Mouse (Mus musculus): Measurements from ENCODE around the gene Inip.

Inip gene

DNA sequence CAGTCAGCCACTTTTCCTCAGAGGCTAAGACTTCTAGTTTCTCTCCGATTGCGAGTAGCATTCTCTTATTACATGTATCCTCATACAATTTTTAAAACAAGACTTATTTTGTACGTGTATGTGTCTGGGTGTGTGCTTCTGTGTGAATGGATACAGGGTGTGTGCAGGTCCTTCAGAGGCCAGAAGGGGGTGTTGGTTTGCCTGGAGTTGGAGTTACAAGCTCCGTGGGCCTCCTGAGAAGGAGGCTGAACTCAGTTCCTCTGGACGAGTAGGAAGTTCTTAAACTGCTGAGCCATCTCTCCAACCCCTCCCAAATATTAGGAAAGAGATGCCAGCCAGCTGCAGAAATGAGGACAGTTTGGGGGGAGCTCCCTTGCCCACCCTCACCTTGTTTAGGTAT lies 7.0 kb upstream of the Inip start:
- in situ Hi-C loops (cut with MboI, MseI) = no loop called here

DNA sequence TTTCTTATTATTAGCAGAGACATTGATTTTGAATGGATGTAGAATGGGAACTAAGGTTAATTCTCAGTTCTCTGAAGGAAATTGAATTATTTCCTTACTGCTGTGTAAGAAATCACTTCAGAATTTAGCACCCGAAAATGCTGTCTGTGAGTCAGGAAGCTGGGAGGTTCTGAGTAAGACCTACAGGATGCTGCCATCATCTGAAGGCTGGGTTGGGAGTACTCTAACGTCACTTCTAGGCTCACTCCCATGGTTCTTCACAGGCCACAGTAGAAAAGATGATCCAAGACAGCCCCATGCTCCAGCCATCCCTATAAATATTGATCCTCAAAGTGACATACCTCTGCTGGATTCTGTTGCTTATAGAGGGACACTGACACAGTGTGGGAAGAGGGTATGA lies 6.1 kb upstream of the Inip start:
- in situ Hi-C loops (cut with MboI, MseI) = no loop called here

- in situ Hi-C loops (cut with MboI, MseI) = no loop called here
Observed at GRCm38 (mm10) chr4:59806879-59807195, 5.4 kb upstream of the Inip start.

- in situ Hi-C loops (cut with MboI, MseI) = no loop called here
Observed at GRCm38 (mm10) chr4:59805968-59806878, 4.8 kb upstream of the Inip start.

GRCm38 (mm10) chr4:59805181-59805967 lies 4.0 kb upstream of the Inip start, which contains the start of gene Snx30:
Snx30 (plus strand) TSS chr4:59805840.
- in situ Hi-C loops (cut with MboI, MseI) = no loop called here

DNA sequence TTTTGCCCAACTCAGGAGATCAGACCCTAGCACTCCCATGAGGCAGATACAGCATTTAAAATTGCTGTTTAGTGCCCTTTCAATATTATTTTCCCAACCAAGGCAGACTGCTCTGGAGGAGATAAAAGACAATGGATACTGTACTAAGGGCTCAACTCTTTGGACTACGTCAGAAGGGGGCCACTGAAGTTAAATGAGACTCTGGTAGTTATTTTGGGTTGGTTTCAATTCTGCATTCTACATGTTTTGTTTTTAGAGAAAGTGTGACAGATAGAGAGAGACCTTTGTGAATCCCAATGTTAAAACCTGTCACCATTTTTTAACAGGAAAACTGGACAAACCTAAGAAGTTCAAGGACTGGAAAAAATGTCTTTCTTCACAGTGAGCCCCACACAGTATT lies 3.4 kb upstream of the Inip start:
- in situ Hi-C loops (cut with MboI, MseI) = no loop called here

DNA sequence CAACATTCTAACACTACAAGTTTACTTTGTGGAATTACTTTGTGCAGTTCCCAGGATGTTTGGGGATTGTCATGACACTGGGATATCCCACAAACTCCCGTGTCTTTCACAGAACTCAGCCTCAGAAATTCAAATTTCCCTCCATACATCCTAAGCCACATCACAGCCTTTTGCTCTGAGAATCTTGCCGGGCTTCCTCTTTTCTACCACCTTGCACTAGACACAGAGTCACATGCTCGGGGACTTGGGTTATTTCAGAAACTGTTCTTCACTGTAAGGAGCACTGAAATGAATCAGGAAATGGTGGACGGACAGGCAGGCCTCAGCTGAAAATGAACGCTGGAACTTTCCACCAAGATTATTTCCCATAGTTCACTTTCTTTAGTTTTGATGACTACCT lies 2.0 kb upstream of the Inip start:
- in situ Hi-C loops (cut with MboI, MseI) = no loop called here

DNA sequence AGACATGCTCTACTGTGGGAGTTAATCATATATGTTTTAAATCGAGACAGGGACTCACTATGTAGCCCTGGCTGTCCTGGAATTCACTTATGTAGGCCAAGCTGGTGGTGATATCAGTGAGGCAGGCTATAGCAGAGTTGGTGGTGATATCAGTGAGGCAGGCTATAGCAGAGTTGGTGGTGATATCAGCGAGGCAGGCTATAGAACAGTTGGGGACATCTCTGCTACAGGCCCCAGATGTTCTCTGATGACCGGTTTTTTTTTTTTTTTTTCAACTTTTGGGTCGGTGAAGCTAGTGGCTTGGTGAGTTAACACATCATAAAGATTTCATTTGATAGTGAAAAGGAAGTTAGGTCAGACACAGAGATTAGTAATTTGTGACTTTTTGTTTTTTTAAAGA lies 1.4 kb upstream of the Inip start:
- in situ Hi-C loops (cut with MboI, MseI) = no loop called here

DNA sequence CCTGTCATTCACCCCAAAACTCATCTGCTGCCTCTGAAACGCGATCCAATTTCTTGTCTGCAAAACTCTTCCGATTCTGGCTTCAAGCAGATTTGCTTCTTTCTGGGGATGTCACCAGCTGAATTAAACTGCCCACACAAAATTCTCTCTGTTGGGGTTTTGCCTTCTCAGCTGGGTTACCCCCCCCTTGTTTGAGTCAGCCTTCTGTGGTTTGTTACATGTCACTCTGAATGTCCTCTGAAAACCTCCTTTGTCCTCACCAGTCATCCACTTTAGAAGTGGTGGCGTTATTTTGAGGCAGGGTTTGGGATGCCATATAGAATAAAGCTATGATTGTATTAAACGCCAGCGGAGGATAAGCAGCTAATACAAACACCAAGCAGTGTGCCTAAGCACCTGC lies 718 bp upstream of the Inip start:
- in situ Hi-C loops (cut with MboI, MseI) = no loop called here

DNA sequence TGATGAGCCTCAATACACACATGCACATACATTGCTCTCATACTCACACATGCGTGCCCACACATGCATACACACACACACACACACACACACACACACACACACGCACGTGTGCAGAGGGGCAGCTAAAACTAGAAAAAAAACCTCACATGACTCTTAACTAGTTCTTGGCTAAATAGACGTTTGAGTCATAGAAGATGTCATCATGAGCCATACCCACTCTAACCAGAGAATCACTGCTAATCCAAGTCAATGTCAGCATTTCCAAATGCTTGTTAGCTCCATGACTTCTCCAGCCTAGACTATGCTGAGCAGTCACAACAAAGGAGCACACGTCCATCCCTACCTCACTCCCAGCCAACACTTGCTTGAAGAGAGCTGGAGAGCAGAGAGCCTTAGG lies 1.2 kb downstream of the Inip start:
- in situ Hi-C loops (cut with MboI, MseI) = no loop called here

- in situ Hi-C loops (cut with MboI, MseI) = no loop called here
Observed at GRCm38 (mm10) chr4:59795788-59796455, 5.5 kb downstream of the Inip start.

- in situ Hi-C loops (cut with MboI, MseI) = loop anchor here (5.0 kb wide), 1 partner anchor 68 kb away; no protein-coding TSS in a partner anchor
Observed at GRCm38 (mm10) chr4:59794116-59794515, 7.3 kb downstream of the Inip start.

- in situ Hi-C loops (cut with MboI, MseI) = loop anchor here (5.0 kb wide), 1 partner anchor 69 kb away; no protein-coding TSS in a partner anchor
Observed at GRCm38 (mm10) chr4:59793626-59794025, 7.8 kb downstream of the Inip start.

GRCm38 (mm10) chr4:59789015-59789414 lies 12.4 kb downstream of the Inip start:
- in situ Hi-C loops (cut with MboI, MseI) = no loop called here

- in situ Hi-C loops (cut with MboI, MseI) = no loop called here
Observed at GRCm38 (mm10) chr4:59787126-59787525, 14.3 kb downstream of the Inip start.

GRCm38 (mm10) chr4:59786661-59787060 lies 14.7 kb downstream of the Inip start:
- in situ Hi-C loops (cut with MboI, MseI) = no loop called here

DNA sequence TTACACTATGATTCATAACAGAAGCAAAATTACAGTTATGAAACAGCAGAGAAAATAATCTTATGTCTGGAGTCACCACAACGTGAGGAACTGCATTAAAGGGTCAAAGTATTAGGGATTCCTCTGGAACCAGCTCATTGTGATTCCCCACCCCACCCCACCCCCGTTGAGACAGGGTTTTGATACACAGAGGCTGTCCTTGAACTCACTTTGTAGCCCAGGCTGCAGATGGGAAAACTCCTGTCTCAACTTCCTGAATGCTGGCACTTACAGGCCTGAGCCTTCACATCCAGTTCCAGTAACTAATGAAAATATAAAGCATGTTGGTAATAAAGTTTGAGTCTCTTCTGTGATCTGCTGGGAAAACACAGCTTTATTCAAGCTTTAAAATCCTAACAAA lies 16.0 kb downstream of the Inip start:
- in situ Hi-C loops (cut with MboI, MseI) = no loop called here

GRCm38 (mm10) chr4:59783685-59784279 lies 17.6 kb downstream of the Inip start:
- in situ Hi-C loops (cut with MboI, MseI) = no loop called here

GRCm38 (mm10) chr4:59782853-59783684 lies 18.3 kb downstream of the Inip start:
- in situ Hi-C loops (cut with MboI, MseI) = no loop called here

- in situ Hi-C loops (cut with MboI, MseI) = no loop called here
Observed at GRCm38 (mm10) chr4:59780568-59780967, 20.8 kb downstream of the Inip start.

DNA sequence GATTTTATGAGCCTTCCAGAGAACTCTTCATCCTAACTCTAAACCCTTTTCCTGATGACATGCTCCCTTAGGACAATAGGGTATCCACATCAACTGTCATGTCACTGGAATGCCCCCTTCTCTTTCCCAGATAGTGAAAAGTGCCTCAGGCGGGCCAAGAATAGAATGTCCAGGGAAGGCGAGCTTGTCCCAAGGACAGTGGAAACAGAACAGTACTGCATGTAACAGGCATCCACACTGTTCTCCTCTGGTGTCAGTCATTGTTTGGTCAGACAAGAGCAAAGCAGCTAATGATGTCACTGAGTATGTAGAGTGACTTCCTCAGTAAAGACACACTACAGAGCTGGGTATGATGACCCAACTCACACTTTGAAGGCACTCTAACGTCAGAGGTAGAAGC lies 23.6 kb downstream of the Inip start:
- in situ Hi-C loops (cut with MboI, MseI) = no loop called here

Measured in T-helper 2 cell (primary cell).